17 mouse cellular contexts compared by ENCODE assay signal in genomic region chr12:79377861-79378260, GRCm38 (mm10).
DNase-seq lines count a peak whose midpoint lies in the region; ATAC-seq lines count a peak whose summit lies in the region.
"Had no signal": no experiment of that assay in that cellular context is flagged by ENCODE, and none has a peak within 500 bp of the region (broad histone marks: within the 10 kb centered on the region; RNA-seq: fewer than 3 reads in every experiment).

No protein-coding gene starts in this region.

- peak; percentile 46; the same call in 1 of the 2 replicates for ATAC-seq in lung, embryonic 15.5 days (ENCODE audit: borderline replicate concordance, extremely low read depth, low FRiP score, low TSS enrichment)
- ATAC-seq: activated CD4-positive, CD25-positive, alpha-beta regulatory T cell, adult 4 months; forebrain, embryonic 16.5 days; midbrain, embryonic 16.5 days had no signal

- no peak overlapping the region for H3K4me3 ChIP-seq in lung, embryonic 15.5 days
- no peak overlapping the region for H3K4me3 ChIP-seq in limb, embryonic 10.5 days
- H3K4me3 ChIP-seq in midbrain, embryonic 10.5 days = no peak overlapping the region
- H3K4me3 ChIP-seq: erythroblast, embryonic 14.5 days; kidney, embryonic 15.5 days; liver, embryonic 15.5 days had no signal

- no peaks in the 10 kb centered on the region for H3K9me3 ChIP-seq in lung, embryonic 15.5 days
- no peaks in the 10 kb centered on the region for H3K9me3 ChIP-seq in limb, embryonic 10.5 days (replicated peaks)
- no peaks in the 10 kb centered on the region for H3K9me3 ChIP-seq in midbrain, embryonic 10.5 days (replicated peaks)
- H3K9me3 ChIP-seq: kidney, embryonic 15.5 days; liver, embryonic 15.5 days had no signal

- H3K27ac ChIP-seq in lung, embryonic 15.5 days = peak overlapping the region; percentile 62
- peak overlapping the region; percentile 76 for H3K27ac ChIP-seq in limb, embryonic 10.5 days
- H3K27ac ChIP-seq in midbrain, embryonic 10.5 days (replicated peaks) = no peak overlapping the region
- H3K27ac ChIP-seq: kidney, embryonic 15.5 days; liver, embryonic 15.5 days had no signal

- no peak overlapping the region for H3K9ac ChIP-seq in lung, embryonic 15.5 days
- H3K9ac ChIP-seq: kidney, embryonic 15.5 days; liver, embryonic 15.5 days had no signal

- no peak overlapping the region for H3K4me2 ChIP-seq in lung, embryonic 15.5 days
- H3K4me2 ChIP-seq: kidney, embryonic 15.5 days; liver, embryonic 15.5 days had no signal

- peaks cover 20% of the 10 kb centered on the region for H3K4me1 ChIP-seq in lung, embryonic 15.5 days
- H3K4me1 ChIP-seq in limb, embryonic 10.5 days = peaks cover 45% of the 10 kb centered on the region
- H3K4me1 ChIP-seq in midbrain, embryonic 10.5 days = peaks cover 16% of the 10 kb centered on the region

- no peaks in the 10 kb centered on the region for H3K27me3 ChIP-seq in lung, embryonic 15.5 days
- no peaks in the 10 kb centered on the region for H3K27me3 ChIP-seq in limb, embryonic 10.5 days (ENCODE audit: low read depth, poor library complexity, severe bottlenecking)
- no peaks in the 10 kb centered on the region for H3K27me3 ChIP-seq in midbrain, embryonic 10.5 days (ENCODE audit: low read depth, poor library complexity, severe bottlenecking)
- H3K27me3 ChIP-seq: kidney, embryonic 15.5 days; liver, embryonic 15.5 days had no signal

- 34% methylated on average over 4 of the region's 4 CpGs for WGBS in lung, embryonic 15.5 days
- WGBS in limb, embryonic 10.5 days = 18% methylated on average over 4 of the region's 4 CpGs
- WGBS in midbrain, embryonic 10.5 days = 69% methylated on average over 4 of the region's 4 CpGs

- no peak for DNase-seq in lung, postnatal 36 days
- peak; percentile 78 for DNase-seq in embryo, embryonic 11 days
- peak; percentile 49 for DNase-seq in limb, embryonic 10.5 days (ENCODE audit: low spot score)
- DNase-seq in midbrain, embryonic 10.5 days (ENCODE audit: low spot score) = no peak
- no peak for DNase-seq in heart, postnatal 4 days
- no peak for DNase-seq in cerebellum, adult 9-11 months
- DNase-seq: cerebellum, postnatal 14 days; heart, postnatal 36 days; right cerebral cortex, postnatal 25 days; thymus, adult 18-20 months had no signal

- H3K36me3 ChIP-seq in lung, embryonic 15.5 days = no peaks in the 10 kb centered on the region
- no peaks in the 10 kb centered on the region for H3K36me3 ChIP-seq in limb, embryonic 10.5 days
- H3K36me3 ChIP-seq in midbrain, embryonic 10.5 days = no peaks in the 10 kb centered on the region
- H3K36me3 ChIP-seq: kidney, embryonic 15.5 days; liver, embryonic 15.5 days had no signal

Comparison
In these comparisons a context has a peak if more than half of its experiments do, and no peak if none do; other contexts are left out.
1. DNase-seq: peak in embryo, embryonic 11 days (single experiment) and limb, embryonic 10.5 days (single experiment); none in lung, postnatal 36 days (single experiment), midbrain, embryonic 10.5 days (single experiment), heart, postnatal 4 days (single experiment) and cerebellum, adult 9-11 months (single experiment).